Mouse (Mus musculus) hematopoietic stem cell, adult 5-6 weeks (primary cell): ENCODE results near the gene Eef1a1. TPM values are rescaled to one million over a fixed set of nuclear protein-coding genes. Genes with fewer than 3 reads are reported as not detected.
"Not testable (repeated sequence)": the region's sequence is repeated elsewhere in the genome, so short reads cannot be mapped to it uniquely, and the experiment has no call there.

Source experiments
- ATAC-seq, 2 experiments: fragments of 125-278 bp in 1 of 2; replicated peaks in 1 of 2; 2 replicates each; pipeline ENCODE4 v1.8.0; 2016 to 2017; ENCODE audit warnings: inconsistent platforms in 2 of 2, mild to moderate bottlenecking in 2 of 2, moderate number of reproducible peaks in 2 of 2, low read depth in 1 of 2, moderate TSS enrichment in 1 of 2; ENCODE audit not compliant: low FRiP score in 2 of 2, poor library complexity in 2 of 2, severe bottlenecking in 2 of 2, insufficient read depth in 1 of 2, low TSS enrichment in 1 of 2
- total RNA-seq: library from RNA; stranded (forward); fragments of 172-1452, 232-1000 nt; gene quantifications from 2 replicates; pipeline ENCODE4 v1.2.3, GENCODE M21; 2017

Gene Eef1a1
- total RNA-seq, 1 experiment from 2014 or later: 15,037 TPM

DNA sequence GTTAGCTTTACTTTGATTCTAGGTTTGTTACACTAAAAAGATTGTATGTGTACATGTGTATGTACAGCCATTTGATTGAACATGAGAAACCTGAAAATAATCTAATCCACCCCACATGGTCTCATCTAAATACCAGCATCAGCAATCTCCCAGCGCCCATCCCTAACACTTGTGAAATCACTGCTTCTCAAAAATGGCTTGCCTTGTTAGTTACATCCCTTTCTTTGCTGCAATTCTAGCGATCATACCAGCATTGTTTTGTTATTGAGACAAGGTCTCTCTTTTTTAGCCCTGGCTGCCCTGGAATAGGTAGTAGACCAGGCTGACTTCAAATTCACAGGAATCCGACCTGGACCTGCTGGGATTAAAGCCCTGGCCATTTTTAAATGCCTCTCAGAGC, 6.6 kb downstream of the Eef1a1 start:
- no peak for ATAC-seq

DNA sequence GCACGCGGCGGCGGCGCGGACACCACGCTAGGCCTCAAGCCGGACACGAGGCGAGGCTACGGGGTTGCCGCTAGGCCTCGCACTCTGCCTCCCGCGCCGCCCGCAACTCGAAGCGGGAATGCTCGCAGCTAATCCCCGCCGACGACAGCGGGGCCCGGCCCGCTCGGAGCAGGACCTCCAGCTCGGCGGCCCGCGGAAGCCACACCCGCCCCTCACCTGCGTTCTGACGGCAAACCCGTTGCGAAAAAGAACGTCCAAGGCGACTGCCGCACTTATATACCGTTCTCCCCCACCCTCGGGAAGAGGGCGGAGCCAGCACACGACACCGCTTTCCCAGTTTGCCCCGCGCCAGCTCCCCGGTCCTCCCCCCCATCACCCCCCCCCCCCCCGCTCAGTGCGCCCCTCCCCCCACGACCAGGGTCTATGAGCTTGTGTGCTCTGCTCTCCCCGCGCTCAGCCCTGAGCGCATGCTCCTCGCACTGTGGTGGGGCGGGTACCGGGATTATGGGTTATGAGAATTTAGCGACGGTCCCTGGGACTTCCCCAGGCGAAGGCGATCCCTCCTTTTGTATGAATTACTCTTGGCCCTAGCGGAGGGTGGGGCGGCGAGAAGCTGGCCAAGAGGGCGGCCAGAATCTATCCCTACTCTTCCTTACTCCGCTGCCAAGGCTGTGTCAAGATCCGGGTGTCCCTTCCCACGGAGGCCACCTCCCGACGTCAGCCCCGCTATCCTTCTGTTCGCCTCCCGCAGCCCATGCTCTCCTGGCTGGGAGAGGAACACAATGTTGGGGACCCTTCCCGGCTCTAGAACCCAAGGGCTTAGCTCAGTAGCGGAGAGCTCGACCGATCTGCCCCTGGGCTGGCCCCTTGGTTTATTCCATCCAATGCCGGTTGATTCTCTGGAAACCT, 7.3 kb downstream of the Eef1a1 start:
- peak; percentile 74 to 75 for ATAC-seq

- ATAC-seq: peak; percentile 43 to 60
These were observed 8.1 kb downstream of the Eef1a1 start for GRCm38 (mm10) chr9:78480706-78481358.

DNA sequence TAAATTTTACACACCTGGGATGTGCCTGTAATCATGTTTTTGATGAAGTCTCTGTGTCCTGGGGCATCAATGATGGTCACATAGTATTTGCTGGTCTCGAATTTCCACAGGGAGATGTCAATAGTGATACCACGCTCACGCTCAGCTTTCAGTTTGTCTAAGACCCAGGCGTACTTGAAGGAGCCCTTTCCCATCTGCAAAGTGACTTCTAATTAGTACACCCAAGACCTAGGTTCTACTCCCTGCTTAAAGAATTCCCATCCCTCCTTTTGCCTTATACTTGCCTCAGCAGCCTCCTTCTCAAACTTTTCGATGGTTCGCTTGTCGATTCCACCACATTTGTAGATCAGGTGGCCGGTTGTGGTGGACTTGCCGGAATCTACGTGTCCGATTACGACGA, 8.7 kb downstream of the Eef1a1 start:
- not testable (repeated sequence) for ATAC-seq

GRCm38 (mm10) chr9:78479308-78479707, 9.6 kb downstream of the Eef1a1 start:
- ATAC-seq: not testable (repeated sequence)

DNA sequence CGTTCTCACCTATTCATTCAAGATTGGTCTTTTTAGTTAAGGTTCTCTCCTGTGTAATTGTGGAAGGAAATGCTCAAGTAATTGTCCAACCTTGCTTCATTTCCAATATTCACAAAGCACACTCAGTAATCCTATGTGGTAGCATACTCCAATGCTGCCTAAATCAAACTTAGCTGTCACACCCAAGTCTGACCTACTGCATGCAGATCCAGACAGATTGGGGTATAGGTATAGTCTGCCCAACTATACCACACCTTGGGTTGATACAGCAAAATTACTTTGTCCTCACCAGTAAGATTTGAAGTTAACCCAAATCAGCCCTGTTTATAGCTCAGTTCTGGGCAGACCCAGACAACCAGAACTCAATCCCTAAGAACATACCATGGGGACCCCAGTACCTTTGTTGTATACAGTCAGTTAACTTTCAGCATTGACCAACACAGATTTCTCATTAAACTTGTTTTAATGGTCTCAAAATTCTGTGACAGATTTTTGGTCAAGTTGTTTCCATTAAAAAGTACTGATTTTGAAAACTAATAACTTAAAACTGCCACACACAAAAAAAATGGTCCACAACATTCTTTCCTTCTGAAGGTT, 10.8 kb downstream of the Eef1a1 start:
- ATAC-seq: not testable (repeated sequence)

GRCm38 (mm10) chr9:78477021-78477551, 11.9 kb downstream of the Eef1a1 start:
- ATAC-seq: no peak

DNA sequence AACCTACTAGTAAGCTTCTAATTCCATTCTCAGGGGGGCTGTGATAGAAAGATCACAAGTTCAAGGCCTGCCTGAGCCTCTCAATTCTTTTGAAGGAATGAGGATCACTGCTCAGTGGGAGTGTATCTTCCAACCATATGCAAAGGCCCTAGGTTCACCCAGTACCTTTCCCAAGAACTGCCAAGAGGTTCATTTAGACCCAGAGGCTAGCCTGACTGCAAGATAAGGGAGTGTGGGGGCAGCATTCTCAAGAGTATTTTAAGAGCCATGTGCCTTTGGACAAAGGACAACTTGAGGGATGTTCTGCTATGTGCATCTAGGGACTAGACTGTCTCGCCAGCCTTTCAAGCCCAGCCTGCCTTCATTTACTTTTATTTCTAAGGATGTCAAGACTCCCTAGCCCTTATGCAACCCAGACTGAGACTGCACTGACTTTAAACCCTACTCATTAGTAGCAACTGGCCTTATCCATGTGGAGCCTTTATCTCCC, 12.4 kb downstream of the Eef1a1 start:
- ATAC-seq: no peak

- no peak for ATAC-seq
These were observed 13.1 kb downstream of the Eef1a1 start for GRCm38 (mm10) chr9:78475873-78476272.

DNA sequence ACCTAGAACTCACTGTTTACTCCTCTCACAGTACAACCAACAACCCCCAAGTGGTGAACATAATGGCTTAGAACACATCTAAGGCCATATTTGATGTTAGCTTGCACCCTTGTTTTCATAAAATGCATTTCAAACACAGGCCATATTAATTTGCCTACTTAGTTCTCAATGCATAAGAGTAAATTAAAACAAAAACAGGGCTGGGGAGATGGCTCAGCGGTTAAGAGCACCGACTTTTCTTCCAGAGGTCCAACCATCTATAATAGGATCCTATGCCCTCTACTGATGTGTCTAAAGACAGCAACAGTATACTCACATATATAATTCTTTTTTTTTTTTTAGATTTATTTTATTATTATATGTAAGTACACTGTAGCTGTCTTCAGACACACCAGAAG, 13.6 kb downstream of the Eef1a1 start:
- ATAC-seq: no peak

DNA sequence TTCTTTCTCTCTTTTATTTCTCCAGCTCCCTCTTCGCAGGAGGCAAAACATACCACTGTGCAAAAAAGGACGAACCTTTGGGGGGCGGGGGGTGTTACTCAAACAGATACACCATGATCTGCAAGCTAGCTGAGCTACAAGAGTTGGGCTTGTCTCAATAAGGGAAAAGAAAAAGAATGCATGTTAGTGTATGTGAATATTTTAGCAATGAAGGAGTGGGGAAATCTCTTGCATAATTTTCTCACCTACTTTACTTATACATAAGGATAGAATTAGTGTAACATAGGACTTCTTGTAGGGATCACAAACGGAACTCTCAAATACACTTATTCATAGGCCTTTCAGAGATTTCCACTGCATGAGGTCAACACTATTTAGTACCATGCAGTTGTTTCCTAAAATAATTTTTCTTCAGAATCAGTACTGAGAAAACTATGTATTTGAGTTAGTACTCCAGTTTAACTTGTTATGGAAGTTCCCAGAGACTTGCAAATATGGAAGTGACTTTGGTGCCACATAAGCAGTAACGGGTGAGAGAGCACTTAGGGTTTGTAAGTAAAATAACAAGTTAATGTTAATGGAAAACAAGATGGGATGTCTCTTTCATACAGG, 14.1 kb downstream of the Eef1a1 start:
- ATAC-seq: no peak

GRCm38 (mm10) chr9:78474270-78474669, 14.7 kb downstream of the Eef1a1 start:
- ATAC-seq: no peak

DNA sequence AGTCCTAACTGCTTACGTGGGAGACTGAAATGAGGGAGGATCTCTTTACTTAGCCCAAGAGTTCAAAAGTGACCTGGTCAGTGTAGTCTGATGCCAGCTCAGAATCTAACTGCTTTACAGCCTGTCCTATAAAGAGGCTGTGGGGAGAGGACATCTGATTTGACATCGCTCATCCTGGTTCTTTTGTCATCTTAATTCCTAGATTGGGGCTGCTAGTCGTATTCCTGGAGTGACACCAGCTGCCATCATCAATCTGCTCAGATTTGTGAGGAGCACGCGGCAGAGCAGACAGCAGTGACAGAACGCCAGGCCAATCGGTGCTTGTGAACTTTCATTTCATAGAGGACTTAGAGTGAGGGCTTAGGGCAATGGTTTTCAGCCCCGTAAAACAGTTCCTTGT, 15.4 kb downstream of the Eef1a1 start:
- ATAC-seq: peak in 1 of 2 experiments; percentile 9; a peak in 2 of 4 replicates

- ATAC-seq: no peak
These were observed 23.2 kb downstream of the Eef1a1 start for GRCm38 (mm10) chr9:78465725-78466124.

DNA sequence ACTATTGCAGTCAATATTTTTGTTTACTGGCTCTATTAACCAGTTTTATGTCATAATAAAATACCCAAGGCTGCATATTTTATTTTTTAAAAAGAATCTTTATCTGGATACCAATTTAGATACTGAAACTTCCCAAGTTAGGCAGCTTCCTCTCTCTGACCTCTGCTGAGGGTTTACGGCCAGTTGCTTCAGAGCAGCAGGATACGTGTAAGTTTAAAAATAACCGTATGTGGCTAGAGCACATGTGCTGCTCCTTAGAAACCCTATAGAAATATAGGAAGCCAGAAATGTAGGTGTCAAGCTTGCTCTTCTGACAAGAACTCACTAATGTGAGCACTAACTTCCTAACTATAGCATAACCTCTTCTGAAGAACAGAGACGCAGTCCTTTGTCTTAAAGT, 25.6 kb downstream of the Eef1a1 start:
- no peak; a peak in 1 of 4 replicates for ATAC-seq

DNA sequence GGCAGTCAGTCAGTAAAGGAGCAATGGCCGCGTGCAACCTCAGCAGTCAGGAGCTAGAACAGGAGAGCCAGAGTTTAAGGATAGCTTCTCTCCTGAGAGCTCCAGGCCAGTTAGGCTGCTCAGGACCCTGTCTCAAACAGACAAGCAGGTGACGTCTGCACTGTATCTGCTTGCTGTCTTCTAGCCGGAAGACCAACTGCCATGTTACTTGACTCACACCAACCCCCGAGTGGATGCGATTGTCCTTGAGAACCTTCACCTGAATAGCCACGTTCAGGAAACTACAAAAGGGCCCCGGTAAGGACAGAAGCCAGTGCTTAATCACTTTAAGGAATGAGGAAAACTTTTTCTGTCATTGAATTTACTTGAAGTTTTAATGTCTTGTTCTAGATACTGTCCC, 31.9 kb downstream of the Eef1a1 start:
- no peak for ATAC-seq

GRCm38 (mm10) chr9:78451382-78451781, 37.6 kb downstream of the Eef1a1 start:
- ATAC-seq: peak; percentile 82 to 90
